Mouse (Mus musculus) lung, adult 18-20 months (tissue): ENCODE measurements at regions not wholly inside any gene's neighbourhood (a gene's known extent, or its start where the extent isn't known, plus 50 kb on each side); places are given as distances from the start of the nearest gene placed in this dataset.

Experiments used
- DNase-seq, 2 experiments: peaks; one replicate each; pipeline ENCODE4 v3.0.0; 2022; ENCODE audit warnings: mixed read lengths in 2 of 2

DNA sequence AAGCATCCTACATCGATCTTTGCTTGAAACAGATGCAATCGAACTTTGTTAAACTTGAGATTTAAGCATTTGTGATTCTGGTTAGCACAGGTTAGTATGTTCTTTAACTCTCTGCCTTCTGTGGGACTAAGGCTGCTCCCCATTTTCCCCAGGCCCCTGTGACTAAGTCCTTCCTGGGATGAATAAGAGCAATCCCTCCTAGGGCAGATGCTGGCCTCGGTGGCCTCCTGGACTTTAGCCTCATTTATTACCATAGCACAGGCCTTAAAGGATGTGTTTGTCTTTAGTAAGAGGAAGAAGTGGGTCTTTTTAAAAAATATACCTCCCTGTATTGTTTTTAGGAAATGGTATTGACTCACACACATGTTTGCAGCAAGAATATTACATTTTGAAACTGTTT, 599.9 kb downstream of the Dok5 start:
- no peak for DNase-seq

DNA sequence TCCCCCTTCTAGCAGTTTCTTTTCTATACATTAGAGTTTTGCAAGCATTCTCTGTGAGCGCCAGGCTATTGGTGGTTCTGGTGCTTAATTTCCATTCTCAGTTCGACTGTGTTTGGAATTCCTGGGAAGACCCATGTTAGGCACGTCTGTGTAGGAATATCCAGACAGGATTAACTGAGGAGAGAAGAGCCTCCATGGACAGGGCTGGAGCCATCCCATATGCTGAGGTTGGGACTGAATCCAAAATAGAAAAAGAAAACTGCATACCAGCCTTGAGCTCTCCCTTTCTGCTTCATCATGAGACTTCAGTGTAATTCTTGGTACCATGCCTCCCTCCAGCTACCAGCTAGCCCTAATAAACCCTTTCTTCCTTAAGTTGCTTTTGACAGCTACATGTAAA, 595.3 kb downstream of the Dok5 start:
- DNase-seq = no peak

DNA sequence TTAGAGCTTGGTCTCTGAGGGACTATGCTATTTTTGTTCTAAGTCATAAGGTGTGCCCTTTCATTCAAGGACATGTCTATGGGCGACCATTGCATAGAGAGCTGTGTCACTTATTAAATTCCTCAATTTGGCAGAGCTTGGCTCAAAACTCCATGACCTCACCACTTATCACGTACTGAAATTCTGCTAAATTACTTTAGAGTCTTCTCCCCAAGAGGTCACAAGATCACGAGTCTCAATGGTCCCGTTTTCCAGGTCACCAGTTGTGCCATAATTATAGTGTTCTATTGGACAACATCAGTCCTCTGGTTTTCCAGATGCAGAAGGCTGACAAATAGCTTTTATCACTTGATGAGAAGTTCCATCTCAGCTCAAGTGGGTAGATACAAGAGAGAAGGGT, 576.9 kb downstream of the Dok5 start:
- DNase-seq = no peak

DNA sequence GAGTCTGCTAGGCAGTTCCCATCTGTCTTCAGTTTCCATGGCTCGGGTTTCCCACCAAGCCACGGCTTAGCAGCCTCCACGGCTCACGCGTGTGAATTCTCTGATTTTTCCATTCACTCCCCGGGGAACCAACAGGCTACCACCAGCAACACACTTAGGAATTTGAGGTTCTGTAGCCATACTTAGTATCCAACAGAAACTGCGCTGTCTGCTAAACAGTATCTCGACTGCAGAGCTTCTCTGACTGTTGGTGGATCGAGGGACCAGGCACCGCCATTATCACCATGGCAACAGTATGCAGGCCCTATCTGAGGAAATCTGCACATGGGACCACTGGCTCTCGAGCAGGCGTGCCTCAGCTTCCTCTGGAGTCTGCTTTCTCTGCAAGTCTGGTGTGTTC, 574.4 kb downstream of the Dok5 start:
- no peak for DNase-seq

DNA sequence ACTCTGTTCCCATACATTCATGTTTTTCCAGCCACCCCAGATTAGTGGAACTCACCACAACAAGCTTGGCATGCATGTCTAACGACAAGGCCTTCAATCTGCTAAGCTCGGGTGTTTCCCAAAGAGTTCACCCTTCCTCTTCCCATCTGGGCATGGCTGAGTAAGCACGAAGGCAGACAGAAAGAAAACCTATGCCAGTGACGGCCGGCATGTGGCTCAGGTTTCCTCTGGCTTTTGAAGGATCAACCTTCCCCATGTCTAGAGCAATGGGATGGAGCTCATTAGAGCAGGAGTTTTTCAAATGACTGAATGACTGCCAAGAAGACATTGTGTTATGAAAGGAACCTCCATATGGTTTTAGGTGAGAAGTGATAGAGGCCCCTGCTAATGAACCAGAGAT, 566.9 kb downstream of the Dok5 start:
- DNase-seq = no peak

DNA sequence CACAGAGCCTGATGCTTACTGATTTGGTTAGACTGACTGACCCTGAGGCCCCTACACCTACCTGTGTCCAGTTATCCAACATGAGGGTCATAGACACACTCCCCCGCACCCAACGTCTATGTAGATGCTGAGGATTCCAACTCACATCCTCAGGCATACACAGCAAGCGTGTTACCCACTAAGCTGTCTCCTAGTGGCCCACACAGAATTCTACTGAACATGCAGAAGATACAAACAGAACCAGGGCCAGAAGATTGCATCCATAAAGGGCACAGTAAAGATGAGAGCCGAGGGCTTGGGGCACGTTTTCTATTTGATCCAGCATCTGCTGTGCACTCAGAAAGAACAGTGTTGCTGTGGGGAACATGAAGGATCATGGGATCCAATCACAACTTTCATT, 564.0 kb downstream of the Dok5 start:
- DNase-seq = no peak

DNA sequence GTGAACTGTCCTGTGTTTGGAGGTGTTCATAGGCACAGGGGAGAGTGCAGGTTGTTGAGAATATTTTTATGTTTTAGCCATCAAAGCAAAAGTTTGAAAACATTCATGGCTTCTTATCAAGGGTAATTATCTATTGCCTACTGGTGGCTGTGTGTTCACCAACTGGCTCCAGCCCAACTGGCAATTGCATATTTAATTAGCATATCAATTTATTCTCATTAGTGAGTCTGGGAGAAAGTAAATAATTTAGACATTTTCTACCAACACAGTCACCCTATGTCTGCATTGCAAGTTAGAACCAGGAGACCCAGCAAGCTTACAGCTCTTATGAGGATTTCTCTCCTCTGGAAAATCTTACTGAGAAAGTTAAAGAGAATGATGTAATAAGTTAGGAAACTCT, 561.0 kb downstream of the Dok5 start:
- DNase-seq = no peak

DNA sequence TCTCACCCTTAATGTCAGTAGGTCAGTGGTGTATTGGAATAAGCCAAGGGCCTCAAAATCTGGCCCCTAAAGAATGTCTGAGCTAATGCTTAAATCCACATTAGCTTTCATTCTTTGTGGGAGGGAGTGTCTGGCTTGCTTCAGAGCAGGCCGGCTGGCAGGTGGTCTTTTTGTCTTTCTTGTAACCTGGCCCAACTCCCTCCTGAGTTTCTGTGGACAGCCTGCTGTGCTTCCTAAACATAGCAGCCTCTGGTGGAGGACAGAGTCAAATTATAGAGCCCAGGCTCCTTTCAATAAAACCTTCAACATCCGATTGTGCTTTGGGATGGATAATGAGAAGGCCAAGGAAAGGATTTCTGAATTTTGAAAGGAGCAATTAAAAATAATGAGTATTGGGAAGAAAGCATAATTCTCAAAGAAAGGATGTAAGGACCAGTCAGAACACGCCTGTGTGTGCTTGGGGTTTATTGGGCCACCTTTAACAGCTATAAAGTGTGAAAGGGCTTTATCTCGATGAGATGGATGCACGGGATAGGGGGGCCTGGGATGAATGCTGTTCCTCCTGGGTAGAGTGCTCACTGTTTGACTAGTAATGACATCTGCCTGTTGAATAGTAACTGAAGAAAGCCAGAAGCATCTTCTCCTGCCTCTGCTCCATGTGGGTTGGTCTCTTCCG, 554.2 kb downstream of the Dok5 start:
- no peak for DNase-seq

DNA sequence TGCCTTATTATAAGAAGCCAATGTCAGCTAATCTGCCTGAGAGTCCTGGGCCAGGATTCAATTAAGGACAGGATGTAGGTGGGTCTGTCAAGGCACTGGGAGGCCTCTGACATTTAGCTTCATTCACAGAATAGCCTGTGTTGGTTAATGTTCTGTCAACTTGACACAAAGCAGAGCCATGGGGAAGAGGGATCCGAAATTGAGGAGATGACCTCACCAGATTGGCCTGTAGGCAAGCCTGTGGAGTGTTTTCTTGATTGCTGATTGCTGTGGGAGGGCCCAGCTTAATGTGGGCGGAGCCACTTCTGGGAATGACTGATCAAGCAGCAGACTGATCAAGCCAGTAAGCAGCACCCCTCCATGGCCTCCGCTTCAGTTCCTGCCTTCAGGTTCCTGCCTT, 548.5 kb downstream of the Dok5 start:
- no peak for DNase-seq

DNA sequence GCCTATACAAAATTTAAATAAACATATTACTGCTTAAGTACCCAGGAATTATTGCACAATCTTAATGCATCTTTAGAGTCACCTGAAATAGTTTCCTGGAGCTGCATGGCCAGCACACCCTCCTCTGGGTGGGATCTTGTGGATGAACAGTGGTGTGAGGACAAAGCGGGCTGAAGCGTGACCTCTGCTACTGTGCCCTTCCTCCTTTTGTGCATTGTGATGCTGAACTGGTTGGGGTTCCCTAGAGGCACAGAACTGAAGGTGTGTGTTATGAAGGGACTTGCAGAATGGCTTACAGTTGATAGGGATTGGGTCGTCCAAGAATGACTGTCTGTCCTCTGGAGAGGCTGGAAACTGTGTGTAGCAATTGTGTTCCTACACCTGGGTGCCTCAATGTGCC, 547.7 kb downstream of the Dok5 start:
- no peak for DNase-seq

DNA sequence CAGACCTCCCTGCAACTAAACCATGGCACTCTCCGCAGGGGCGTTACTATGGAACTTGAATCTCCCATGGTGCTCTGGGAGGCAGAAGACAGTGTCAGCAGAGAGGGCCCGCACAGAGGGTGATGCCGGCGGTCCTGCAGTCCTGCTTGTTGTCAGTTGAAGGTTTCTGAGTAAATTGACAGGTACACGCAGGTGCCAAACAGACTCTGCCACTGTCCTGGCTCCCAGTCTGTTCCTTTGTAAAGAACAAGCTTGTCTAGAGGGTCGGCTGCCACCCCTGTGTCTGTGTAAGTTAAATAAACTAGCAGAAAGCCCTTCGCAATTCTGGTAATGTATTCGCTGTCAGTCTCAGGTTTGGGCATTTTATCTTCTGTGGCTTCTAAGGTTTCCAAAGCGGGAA, 521.6 kb downstream of the Dok5 start:
- no peak for DNase-seq

DNA sequence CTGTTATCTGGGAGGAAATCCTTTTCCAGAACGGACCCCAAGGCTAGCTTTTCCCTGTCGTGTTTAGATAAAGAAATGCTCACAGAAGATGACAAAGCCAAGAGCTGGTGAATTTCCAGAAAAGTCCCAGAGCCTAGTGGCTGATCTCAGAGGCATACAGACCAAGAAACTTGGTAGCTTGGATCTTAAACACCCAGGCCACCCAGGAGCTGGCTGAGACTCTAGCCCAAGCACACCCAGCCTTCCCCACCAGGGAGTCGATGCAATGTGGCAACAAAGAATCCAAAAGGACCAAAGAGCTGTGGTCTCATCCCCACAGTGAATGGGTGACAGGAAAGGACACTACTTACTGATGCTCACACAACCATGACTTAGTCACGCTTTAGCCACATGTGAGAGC, 513.8 kb downstream of the Dok5 start:
- no peak for DNase-seq

DNA sequence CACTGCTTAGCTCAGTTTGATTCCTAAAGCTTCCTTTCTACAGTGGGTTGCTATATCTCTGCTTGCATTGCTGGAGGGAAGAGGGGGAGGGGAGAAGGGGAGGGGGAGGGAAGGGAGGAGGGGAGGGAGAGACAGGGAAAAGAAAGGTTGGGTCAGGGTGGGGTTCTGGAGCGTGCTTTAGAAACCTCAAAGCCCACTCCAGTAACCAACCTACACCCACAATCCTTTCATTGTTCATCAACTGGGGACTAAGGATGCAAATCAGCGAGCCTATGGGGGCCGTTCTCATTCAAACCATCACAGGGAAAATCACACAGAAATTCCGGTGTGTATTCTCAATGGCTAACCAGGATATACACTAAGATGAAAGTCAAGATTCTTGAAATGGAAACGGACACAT, 510.7 kb downstream of the Dok5 start:
- DNase-seq = no peak

DNA sequence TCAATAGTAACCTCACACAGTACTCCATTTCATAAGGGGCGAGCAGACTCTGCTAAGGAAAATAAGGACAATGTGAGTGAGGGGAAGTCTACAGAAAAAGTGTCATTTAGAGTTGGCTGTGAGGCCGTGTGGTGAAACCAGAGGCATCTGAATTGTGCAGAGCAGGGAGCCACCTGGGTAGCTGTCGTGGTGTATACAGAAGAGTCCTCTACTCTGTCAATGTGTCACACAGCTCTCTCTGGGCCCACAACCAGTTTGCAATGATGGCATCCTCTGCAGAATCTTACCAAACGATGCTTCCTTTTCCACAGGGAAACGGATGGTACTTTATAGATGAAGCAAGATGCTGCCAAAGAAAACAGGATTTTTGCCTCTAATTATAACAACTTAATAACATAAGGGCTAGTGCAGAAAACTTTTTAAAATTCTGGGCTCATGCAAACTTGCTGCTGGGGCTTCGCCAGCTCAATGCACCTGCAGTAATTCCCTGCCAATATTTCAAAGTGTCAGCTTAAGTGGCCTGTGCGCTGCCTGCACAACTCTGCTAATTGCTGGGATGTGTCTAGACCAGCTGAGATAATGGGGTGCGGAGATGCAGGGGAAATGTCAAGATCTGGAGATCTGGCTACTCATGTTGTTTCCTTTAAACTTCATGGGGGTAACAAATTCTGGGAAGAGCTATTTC, 505.8 kb downstream of the Dok5 start:
- DNase-seq = no peak

DNA sequence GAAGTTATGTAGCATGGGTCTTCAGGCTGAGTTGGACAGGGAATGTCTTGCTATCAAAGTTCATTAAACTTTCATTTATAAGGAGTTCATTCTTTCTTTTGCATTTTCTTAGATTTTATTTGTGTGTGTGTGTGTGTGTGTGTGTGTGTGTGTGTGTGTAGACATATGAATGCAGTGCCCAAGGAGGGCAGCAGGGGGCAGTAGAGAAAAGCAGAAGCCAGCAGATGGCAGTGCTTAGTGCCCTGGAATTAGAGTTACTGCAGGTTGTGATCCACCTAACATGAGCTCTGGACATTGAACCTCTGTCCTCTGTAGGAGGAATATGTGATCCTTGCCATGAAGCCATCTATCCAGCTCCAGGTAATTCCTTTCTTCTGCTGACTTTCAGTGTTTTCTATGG, 501.2 kb downstream of the Dok5 start:
- no peak for DNase-seq

DNA sequence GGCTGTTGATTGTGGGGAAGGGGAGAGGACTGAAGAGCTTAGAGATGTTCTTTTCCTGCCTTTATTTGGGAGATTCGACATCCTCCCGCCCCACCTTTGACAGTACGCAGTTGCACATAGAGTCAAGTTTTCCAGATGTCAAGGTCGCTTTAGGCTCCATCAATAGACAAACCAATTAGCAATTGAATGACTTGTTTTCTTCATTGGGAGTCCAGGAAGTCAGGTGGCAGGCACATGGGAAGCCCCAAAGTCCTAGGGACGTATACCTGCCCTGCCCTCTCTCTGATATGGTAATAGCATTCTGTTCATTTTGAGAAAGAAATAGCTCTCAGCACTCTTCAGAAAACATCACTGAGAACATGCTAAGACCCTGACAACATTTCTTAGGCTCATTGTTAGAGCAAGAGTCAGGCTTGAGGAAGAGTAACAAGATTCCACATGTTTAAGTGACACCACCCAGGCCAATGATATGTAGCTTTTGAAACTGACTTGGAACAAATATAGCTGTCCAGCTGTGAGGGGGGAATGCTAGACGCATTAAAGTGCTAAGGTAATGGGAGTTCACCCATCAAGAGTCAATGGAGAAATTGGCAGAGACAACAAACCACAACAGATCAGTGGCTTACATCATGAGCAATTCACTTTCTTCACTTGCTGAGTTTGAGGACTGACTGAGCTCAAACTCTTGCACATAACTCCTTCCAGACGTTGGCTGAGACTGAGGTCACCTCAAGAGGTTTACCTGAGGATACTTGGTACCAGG, 499.9 kb downstream of the Dok5 start:
- no peak for DNase-seq

DNA sequence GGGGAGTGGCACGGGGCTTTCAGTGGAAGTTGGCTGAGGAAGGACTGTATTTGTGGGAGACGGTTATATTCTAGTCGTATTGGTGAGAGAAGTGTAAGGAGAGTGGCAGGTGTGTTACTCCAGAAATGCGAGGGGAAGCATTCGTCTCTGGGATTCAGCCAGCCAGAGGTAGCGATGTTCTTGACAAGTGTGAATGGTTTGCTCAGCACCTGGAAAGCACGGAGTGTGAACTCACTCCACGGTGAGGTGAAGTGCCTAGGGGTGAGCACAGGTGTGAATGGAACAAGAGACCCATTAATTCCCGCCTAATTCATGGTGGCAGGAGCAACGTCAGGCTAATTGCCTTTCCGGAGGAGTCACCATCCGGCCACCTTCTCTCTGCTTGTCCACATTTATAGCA, 498.9 kb downstream of the Dok5 start:
- DNase-seq = no peak

DNA sequence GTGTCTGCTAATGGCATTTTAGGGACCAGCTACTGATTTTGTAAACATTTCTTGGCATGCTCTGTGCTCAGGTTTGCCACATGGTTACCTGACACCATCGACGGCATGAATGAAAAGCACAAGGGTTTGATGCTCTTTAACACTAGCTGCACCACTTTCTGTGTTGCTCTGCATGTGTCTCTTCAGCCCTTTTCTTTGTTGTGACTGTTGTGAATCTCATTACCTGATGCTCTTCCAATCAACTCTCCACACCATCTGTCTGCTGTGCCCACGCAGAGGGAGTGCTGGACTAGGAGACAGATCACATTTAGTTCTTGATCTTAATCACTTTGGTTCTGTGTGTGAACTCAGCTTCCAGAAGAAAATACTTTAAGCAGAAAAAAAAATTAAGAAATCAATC, 496.6 kb downstream of the Dok5 start:
- no peak for DNase-seq

DNA sequence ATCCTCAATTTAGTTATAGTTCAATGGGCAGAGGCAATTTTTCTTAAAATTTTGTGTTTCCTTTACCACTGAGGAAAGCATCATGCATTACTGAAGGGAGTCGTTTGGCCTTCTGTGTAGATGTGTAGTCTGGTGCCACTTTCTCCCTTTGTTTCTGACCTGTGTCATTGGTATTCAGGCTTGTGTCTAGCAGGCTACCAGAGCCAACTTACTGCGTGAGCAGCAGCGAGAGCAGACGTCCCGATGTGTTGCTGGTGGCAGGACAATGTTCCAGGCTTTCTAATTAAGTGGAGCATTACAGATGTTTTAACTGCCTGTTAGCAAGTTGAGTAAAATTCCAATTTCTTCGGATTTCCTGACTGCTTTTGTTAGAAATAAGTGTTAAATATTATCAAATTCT, 482.2 kb downstream of the Dok5 start:
- no peak for DNase-seq

DNA sequence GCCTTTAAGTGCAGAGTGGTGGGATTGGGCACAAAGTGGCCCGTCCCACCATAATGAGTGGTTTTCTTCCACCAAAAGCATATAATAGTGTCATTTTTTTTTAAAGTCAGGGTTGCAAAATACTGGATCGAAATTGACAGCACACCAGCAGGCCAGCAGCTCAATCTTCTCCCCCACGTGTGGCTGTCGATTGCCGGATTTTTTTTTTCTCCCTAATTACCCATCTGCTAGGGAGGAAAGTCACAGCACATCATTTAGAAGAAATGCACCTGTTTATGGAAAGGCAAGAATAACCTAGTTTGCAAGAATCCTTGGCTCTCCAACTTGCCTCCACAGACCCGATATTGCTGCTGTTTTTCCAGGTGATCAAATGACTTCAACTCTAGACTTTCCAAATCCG, 464.9 kb downstream of the Dok5 start:
- no peak for DNase-seq

DNA sequence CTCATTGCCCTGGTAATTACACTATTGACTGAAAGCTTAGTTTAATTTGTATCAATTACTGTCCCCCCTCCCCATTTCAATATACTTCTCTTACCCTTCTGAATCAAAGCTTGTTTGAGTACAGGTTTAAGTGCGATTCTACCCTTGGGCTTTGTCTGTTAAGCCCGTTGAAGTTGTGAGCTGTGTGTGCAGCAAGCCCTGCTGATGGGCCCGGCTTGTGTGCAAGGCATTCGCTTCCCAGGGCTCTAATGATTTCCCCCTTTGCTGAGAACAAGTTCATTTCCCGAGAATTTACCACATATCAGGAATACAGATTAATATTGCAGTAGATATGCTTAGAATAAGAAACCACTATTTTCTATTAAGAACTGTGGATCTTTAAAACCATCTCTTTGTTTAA, 460.6 kb downstream of the Dok5 start:
- no peak for DNase-seq
